Mouse (Mus musculus): ENCODE results near the gene Slc25a42.
"Not testable (repeated sequence)": the region's sequence is repeated elsewhere in the genome, so short reads cannot be mapped to it uniquely, and the experiment has no call there.

The Slc25a42 gene

DNA sequence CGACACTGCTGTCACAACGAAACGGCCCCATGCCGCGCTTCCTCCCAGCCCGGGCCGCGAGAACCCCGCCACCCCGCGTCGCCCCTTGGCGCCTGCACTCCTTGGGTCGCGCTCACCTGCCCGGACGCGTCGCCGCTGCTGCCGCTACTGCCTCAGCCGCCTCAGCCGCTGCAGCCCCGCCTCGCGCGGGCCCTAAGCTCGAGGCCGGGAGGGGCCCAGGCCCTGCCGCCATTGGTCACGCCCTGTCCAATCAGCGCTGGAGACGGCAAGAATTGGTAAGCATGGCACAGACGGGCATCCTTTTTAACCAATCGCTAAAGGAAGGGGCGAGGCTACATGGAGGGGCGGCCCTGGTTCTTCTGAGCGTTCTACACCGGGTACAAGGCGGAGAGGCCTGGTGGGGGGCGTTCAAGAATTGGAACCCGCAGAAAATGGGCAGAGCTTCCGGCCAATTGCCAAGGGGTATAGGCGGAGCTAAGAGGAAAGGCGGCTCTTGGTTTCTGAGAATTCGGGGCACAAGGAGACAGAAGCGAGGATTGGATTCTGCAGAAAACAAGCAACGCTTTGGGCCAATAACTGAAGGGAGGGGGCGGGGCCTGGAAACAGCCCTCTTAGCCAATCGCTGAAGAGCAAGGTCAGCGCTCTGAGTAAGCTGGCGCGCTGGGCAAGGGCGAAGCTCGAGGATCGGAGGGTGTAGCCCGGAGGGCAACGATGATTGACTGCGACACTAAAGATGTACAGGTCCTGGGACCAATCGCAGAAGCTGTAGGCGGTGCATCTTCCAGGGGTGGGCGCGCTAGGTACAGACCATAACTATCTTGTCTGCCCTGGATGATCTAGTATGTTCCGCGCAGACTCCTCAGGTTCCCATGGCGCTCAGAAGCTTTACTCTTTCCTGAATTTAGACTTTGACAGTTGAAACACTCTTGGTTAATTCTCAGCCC, at the start of gene Slc25a42:
Gene Slc25a42, minus strand, starts transcription at position 194 of the 944 bp plus-strand sequence.
- peak; percentile 100 for DNase-seq (ENCODE audit: low read depth, low spot score)

DNA sequence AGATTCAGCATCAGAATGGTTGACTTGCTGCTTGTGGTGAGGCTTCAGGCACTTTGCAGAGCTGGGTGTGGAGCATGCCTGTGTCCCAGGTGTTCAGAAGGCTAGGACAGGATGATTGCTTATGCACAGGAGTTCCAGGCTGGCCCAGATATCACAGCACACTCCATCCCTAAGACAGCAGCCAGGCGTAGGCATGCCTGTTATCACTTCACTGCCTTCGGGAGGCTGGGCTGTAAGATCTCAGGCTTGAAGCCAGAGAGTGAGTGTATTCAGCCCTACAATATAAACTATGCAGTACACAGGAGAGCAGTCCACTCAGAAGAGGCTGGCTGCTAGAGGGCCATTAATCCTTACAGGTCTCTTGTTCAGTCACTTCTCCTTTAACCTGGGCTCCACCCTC, 46.9 kb upstream of the Slc25a42 start:
- DNase-seq (ENCODE audit: low read depth, low spot score): no peak

DNA sequence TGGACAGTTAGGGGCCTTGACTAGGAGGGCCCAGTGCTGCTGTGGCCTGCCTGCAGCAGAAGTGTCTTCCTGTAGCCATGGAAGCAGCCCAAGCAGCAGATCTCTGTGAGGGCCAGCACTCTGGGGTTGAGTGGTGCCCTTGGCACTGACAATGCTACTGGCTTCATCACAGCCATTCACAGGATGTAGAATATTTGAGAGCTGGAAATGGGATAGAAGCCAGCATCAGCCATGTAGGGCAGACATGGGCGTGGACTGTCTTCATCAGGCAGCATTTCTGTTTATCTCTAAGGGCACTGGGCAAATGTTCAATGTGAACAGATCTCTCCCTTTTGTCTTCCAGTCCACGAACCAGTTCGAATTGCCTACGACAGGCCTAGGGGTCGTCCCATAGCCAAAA, 46.5 kb upstream of the Slc25a42 start:
- DNase-seq (ENCODE audit: low read depth, low spot score): no peak

DNA sequence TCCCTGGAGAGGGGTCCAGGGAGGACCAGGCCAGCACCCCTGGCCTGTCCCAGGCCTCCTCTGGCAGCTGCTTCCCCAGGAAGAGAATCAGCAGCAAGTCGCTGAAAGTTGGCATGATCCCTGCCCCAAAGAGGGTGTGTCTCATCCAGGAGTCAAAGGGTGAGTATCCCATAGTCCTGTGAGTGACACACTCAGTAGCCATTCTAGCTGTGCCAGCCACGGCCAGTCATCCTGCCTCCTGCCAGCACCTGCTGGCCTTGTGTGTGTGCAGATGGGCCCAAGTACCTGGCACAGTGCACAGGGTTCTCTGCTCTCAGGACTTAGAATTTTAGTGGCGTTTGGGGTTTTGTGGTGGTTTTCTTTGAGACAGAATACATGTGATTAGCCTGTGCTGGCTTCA, 45.4 kb upstream of the Slc25a42 start:
- DNase-seq (ENCODE audit: low read depth, low spot score): no peak

DNA sequence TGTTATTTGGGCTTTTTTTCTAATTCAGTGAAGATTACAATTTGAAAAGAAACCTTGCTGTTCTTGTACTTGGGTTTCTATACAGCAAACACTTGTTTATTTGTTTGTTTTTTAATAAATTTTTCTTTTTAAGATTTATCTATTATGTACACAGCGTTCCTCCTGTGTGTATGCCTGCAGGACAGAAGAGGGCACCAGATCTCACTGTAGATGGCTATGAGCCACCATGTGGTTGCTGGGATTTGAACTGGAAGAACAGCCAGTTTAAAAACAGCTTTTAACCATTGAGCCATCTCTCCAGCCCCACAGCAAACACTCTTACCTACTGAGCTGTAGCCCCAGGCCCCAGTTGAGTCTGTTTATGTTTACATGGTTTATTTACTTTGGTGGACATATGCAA, 42.5 kb upstream of the Slc25a42 start:
- no peak for DNase-seq (ENCODE audit: low read depth, low spot score)

DNA sequence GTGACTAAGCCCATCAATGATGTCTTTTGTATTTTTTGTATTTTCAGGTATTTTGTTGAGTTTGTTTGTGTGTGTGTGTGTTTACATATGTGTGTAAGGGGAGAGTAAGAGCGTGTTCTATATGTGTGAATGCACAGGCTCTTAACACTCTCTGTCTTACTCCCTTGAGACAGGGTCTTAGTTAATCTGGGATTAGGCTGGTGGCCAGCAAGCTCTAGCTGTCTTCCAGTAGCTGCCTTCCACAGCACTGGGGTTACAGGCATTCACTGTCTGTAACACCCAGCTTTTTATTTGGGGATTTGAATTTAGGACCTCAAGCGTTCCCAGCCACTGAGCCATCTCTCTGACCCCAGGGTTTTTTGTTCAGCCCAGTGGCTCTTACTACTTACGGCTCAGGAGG, 35.7 kb upstream of the Slc25a42 start:
- no peak for DNase-seq (ENCODE audit: low read depth, low spot score)

DNA sequence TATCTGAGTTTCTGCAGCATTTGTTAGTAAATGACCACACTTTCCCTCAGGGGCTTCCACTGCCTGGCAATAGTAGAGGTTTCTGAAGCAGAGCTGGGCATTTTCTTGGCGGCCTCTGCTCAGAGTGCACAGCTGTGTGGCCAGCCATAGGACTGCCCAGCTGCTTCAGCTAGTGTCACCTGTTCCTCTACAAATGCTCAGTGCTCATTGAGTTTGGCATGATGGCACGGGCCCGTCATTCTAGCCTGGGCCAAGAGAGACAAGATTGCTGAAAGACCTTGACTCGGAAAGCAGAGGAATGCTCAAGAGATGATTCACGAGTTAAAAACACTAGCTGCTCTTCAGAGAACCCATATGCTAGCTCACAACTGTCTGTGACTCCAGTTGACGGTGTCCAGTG, 34.5 kb upstream of the Slc25a42 start:
- no peak for DNase-seq (ENCODE audit: low read depth, low spot score)

DNA sequence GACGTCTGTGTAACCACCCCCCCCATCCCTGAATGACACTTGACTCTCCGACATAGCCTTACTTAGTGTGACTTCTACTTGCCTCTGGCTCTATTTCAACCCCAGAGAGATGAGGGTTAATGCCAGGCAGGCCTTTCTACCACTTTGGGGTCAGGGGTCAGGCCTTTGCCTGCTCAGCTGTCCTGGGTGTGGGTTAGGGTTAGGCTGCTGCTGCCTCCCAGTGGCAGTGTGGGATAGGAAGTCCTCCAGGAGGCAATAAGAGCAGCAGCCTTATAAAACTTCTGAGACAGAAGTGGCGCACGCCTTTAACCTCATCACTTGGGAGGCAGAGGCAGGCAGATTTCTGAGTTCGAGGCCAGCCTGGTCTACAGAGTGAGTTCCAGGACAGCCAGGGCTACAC, 28.5 kb upstream of the Slc25a42 start:
- no peak for DNase-seq (ENCODE audit: low read depth, low spot score)

DNA sequence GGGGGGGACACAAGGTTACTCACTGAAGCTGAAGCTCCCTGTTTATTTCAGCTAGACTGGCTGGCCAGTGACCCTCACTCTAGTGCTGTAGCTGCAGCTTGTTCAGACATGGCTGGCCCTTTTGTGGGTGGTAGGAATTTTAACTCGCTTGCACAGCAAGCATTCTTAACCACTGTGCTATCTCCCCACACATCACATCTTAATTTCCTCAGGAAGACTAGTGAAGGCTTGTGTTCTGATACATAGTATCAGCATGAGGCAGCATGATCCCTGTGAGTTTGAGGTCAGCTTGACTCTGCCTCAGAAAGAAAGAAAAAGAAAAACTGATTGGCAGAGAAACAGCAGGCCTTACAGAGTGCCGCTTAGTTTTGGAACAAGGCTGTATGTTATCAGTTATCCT, 25.7 kb upstream of the Slc25a42 start:
- DNase-seq (ENCODE audit: low read depth, low spot score): no peak

DNA sequence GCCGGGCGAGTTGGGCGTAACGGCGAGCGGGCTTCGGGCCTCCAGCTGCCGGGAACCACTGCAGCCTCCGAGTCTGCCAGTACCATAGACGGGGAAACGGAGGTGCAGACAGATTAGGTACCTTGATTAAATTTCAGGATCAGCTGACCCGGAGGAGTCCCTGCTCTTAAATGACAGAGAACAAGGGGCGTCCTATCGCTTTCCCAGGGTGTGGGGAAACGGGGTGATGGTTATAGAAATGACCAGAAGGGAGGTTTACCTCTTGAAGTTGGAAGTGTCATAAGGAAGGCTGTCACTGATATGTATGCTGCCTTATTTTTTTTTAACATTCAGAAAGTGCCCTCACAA, 22.6 kb upstream of the Slc25a42 start:
- no peak for DNase-seq (ENCODE audit: low read depth, low spot score)

DNA sequence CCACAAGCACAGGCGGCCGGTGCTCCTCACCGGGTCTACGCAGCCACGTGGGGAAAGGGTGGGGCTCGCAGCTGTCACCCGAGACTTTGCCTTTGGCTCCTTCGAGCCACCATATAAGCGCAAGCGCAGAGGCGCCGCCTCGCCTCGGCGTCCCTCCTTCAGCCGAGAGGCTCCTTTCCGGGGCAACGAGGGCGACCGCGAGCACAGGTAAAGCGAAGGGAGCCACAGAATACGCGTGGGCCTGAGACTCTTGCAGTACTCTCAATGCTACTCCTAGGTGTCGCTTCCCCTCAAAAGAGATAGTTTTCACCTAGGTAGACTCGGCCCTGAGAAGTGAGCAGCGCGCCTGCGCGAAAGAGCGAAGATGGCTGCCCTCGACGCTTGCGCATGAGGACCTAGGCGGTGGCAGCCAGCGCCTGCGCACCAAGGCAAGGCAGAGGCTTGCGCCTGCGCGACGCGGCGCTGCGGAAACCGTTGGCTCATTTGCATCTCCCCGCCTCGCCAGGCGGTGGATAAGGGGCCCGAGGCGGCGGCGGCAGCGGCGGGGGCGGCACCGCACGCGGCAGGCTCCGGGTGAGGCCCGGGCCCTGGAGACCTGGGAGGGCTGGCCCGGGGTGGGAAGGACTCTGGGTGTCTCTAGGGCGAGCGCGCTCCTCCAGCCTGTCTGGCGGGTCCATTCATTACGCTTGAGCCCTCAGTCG, 22.1 kb upstream of the Slc25a42 start, which contains the start of the genes Sugp2 and Armc6:
Gene Sugp2, plus strand, starts transcription at position 147 of the 701 bp plus-strand sequence.
Gene Armc6, minus strand, starts transcription at position 387 of the 701 bp plus-strand sequence.
- DNase-seq (ENCODE audit: low read depth, low spot score): peak; percentile 92

DNA sequence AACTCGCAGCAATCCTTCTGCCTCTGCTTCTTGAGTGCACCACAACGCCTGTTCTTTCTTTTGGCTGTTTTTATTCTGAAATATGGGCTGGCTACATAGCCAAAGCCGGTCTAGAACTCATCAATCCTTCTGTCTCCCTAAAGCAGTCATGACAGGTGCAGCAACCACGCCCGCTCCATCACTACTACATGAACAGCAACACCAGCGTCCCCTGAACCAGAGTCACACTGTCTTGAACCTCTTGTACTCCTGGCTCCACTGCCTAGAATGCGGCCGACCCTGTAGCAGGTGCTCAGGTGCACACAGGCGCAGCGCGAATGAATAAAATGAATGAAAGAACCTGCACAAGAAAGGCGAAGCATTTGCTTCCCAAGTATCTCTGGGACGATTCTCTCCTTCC, 21.5 kb upstream of the Slc25a42 start:
- DNase-seq (ENCODE audit: low read depth, low spot score): no peak

DNA sequence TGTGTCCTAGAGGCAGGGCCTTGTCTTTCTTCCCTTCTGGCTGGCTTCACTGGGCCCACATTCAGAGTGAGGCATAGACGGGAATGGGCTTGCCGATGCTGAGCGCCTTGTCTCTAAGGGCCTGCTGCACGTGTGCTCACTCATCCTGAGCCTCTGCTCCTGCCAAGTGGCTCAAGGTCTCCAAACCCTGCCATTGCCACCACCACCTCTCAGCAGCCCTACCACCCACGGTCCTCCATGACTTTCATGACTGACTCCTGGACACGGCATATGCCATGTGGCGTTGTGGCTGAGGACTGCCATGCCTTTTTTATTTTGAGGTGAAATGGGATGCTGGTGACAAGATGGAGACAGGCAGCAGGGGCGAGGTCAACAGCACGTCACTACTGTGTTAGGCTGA, 18.7 kb upstream of the Slc25a42 start:
- no peak for DNase-seq (ENCODE audit: low read depth, low spot score)

DNA sequence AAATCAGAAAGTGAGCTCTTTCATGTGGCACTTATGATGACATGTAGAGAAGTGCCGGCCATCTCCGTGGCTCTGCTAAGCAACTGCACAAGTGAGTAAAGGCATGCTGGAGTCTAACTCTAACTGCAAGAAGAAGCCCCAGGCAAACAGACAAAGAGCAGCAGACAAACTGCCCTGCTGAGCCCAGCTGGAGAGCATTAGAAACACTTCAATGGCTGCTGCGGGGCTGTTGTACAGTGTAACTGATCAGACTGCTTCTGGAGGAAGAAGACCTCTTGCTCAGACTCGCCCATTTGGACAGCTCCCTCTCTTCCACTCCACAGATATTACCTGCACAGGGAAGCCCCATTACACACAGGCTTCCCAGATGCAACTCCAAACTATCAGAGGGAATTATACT, 15.9 kb upstream of the Slc25a42 start:
- no peak for DNase-seq (ENCODE audit: low read depth, low spot score)

DNA sequence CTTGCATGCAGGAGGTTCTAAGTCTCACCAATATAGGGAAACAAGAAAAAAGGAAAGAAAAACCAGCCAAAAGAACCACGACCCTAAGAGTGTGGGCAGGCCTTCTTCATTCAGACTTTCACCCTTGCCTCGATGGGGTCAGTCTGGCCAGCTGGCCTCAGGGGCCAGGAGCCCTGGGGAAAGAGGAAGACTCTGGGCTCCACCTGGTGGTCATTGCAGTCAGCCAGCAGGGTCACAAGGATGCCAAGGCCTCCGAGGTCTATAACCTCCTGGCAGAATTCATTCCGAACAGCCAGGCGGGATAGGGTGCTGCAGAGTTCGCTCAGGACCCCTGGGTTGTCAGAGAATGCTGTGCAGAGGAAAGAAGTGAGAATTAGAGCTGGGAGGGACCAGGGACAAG, 11.2 kb upstream of the Slc25a42 start:
- no peak for DNase-seq (ENCODE audit: low read depth, low spot score)

DNA sequence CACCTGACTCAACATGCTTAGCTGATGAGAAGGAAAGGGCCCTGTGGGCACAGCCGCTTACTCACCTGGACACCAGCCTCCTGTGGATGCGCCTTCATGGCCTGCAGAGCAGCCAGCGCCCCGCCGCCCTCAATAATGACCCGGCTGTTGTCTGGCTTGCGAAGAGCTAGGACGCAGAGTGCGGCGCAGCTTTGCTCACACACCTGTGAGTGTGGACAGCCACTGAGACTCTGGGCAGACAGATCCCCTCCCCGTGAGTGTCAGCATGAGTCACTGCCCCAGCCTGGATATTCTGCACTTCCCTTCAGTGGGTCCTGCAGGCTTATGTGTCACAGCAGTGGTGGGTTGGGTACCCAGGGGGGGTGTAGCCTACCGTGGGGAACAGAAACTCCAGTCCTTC, 9.9 kb upstream of the Slc25a42 start:
- DNase-seq (ENCODE audit: low read depth, low spot score): no peak

DNA sequence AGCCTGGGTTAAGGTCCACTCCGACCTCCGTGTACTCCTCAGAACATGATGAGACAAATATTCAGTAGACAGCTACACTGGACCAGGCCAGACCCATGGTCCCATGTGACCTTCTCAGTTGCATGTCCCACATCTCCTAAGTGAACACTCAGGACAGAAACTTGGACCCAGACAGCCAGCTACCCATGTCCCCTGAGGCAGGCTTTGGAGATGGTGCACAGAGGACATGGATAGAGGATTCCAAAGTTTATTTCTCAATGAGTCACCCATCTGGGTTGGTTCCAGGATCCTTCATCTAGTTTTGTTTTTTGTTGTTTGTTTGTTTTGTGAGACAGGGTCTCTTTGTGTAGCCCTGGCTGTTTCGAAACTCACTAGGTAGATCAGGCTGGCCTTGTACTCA, 8.8 kb upstream of the Slc25a42 start:
- no peak for DNase-seq (ENCODE audit: low read depth, low spot score)

DNA sequence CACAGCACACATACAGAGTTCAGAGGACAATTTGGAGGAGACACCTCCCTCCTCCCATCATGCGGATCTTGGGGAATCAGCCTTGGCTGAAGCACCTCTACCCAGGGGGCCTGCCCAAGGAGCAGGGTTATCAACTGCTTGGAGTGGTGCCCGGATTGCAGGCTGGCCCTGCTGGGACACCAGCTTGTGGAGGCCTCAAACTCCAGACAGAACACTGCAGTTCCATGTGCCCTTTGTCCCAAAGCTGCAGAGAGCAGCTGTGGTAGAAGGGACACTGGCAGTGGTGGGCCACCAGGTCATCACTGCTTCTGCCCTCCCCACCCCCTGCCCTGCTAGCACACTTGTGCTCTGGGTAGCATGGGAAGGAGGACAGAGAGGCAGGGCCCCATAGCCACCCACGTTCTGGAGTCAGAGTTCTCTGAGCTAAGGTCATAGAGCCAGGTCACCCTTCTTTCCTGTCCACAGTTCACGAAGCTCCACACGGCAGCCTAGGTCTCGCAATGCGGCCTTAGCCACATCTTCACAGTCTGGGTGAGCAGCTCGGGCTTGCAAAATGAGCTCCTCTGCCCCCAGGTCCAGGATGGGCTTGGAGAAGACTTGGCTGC, 8.2 kb upstream of the Slc25a42 start:
- no peak for DNase-seq (ENCODE audit: low read depth, low spot score)

DNA sequence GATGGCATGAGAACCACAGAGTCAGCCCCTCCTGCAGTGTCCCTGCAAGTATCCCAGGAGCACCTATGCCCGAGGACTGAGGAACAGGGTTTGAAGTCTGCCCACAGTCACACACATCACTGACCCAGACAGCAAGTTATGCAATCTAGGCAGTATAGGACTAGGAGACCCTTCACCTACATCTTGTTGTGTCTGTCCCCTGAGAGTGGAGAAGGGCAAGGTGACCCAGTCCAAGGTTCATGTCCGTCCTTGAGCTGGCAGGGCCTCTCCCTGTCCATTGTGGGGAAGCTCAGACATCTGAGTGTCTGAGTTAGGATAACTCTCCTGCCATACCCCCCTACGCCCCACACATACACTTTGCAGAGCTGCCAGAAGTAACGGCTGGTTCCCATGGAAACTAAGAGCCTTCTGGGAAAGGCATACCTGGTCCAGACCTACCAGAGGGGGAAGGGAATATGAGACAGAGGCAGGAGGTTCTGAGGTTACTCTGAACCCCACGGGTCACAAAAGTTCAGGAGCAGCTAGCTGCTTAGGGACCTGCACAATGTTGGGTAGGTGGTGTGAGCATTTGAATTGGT, 7.1 kb upstream of the Slc25a42 start:
- no peak for DNase-seq (ENCODE audit: low read depth, low spot score)

DNA sequence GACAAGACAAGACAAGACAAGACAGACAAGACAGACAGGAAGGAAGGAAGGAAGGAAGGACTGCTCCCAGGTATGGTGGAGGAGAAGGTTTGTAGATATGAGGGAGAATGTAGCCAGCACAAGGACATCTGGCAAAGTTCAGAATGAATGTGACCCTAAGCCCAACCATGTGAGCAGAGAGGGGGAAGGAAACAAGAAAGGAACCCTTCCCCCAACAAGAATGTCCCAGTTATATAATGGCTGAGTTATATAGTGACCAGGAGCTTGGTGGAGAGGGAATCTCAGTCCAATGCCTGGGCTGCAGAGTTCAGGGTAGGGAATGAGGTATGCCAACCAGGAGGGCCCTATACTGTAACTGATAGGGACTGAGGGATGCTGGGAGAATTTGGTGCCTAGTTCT, 5.3 kb upstream of the Slc25a42 start:
- DNase-seq (ENCODE audit: low read depth, low spot score): no peak

DNA sequence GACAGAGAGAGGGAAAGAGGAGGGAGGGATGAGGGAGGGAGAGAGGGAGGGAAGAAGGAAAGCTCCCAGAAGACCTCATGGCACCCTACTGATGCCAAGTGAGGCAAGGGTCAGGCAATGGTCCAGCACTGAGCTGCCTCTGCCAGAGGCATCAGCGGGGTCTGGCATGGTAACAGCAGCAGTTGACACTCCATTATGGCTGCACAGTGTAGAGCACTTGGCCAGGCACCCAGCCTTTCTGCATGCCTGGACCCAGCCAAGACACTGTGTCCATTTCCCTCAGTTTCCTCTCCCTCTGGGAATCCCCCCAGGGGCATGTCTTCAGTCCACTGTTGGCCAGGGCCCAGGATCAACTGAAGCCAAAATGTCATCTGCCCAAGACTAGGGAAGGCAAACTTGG, 4.5 kb upstream of the Slc25a42 start:
- DNase-seq (ENCODE audit: low read depth, low spot score): peak; percentile 60

DNA sequence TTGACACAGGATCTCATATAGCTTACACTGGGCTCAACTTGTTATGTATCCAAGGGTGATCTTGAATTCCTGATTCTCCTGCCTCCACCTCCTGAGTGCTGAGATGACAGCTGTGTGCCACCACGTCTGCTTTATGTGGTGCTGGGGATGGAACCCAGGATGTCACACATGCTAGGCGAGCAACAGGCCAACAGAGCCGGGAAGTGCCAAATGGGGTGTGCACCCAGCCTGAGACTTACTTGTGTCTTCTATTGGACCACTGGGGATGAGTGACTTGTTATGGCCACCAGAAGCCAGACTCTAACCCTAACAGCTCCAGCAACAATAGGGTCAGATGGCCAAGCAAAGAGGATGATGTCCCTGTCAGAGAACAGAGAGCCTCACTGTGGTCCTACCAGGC, 4.1 kb upstream of the Slc25a42 start:
- DNase-seq (ENCODE audit: low read depth, low spot score): not testable (repeated sequence)
